Mouse (Mus musculus) small intestine, adult 2 months (tissue): ENCODE results near the gene Ankrd65.

Source experiments
- CTCF ChIP-seq: fragments of 200-500 bp; IDR thresholded peaks from 2 replicates; pipeline ENCODE4 v1.5.1; 2012; ENCODE audit warnings: low read depth, mild to moderate bottlenecking, control low read depth, inconsistent platforms, low read length, moderate library complexity, mixed read lengths; ENCODE audit not compliant: insufficient replicate concordance, insufficient read length; ENCODE audit errors: extremely low read depth
- POLR2A ChIP-seq: fragments of 200-500 bp; IDR thresholded peaks from 2 replicates; pipeline ENCODE4 v1.6.1; 2012; ENCODE audit warnings: low read depth, mild to moderate bottlenecking, control low read depth, inconsistent platforms, low read length, moderate library complexity

- TF ChIP-seq POLR2A = no peak
- no peak for TF ChIP-seq CTCF
Measured at GRCm38 (mm10) chr4:155848434-155849095, 58.3 kb downstream of the Ankrd65 start.
